Mouse (Mus musculus) heart, adult 2 months (tissue): ENCODE measurements at regions not wholly inside any gene's neighbourhood (a gene's known extent, or its start where the extent isn't known, plus 50 kb on each side); places are given as distances from the start of the nearest gene placed in this dataset.

Experiments used
- CTCF ChIP-seq: fragments of 200-600 bp; IDR thresholded peaks from 2 replicates; pipeline ENCODE4 v1.8.1; 2022; ENCODE audit warnings: antibody characterized with exemption, mild to moderate bottlenecking, moderate library complexity
- POLR2A ChIP-seq: fragments of 200-500 bp; IDR thresholded peaks from 2 replicates; pipeline ENCODE4 v1.6.1; 2011; ENCODE audit warnings: mild to moderate bottlenecking, low read depth, low read length, control low read depth; ENCODE audit not compliant: insufficient read depth

DNA sequence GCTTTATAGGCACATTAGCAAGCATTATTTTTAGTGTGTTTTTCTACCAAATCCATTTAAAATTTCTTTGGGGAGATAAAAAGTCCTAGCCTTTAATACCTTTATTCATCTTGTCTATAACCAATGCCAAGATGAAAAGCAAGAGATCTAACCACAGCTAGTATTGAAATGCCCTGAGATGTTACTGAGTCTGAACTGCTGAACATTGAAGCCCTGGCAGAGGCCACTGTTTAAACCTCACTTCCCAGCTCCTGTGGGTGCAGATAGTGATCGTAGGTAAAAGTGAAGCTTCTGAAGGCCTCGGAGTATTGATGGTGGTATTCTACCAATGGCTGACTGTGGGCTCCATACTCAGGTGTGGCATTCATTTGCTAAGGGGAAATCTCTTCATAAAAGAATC is 510.9 kb downstream of the Fat4 start:
- TF ChIP-seq POLR2A (no peak), CTCF (no peak)
